Mouse (Mus musculus) cortical plate, adult 2 months (tissue): ENCODE results near the gene Themis2. TPM values are rescaled to one million over a fixed set of nuclear protein-coding genes. Genes with fewer than 3 reads are reported as not detected.
A peak's percentile ranks its signal among the peaks of the same experiment; 100 is the strongest.

ENCODE experiments used
- H3K27ac ChIP-seq: fragments of 200-500 bp; 2 replicates; pipeline ENCODE4 v1.5.1; 2012; ENCODE audit warnings: low read length, control low read depth, inconsistent platforms; ENCODE audit not compliant: insufficient read depth
- H3K4me1 ChIP-seq: fragments of 200-500 bp; 2 replicates; pipeline ENCODE4 v1.6.1; 2011; ENCODE audit warnings: low read length; ENCODE audit not compliant: control insufficient read depth, insufficient read depth
- H3K4me3 ChIP-seq: fragments of 200-500 bp; 2 replicates; pipeline ENCODE4 v1.5.1; 2011; ENCODE audit warnings: mild to moderate bottlenecking, low read length, control low read depth; ENCODE audit not compliant: insufficient read depth
- CTCF ChIP-seq: fragments of 200-500 bp; IDR thresholded peaks from 2 replicates; pipeline ENCODE4 v1.5.1; 2011; ENCODE audit warnings: mild to moderate bottlenecking, control low read depth, low read length; ENCODE audit not compliant: insufficient read depth; ENCODE audit errors: extremely low read depth
- POLR2A ChIP-seq: fragments of 200-500 bp; IDR thresholded peaks from 2 replicates; pipeline ENCODE4 v1.6.1; 2011; ENCODE audit warnings: mild to moderate bottlenecking, low read length, control low read depth; ENCODE audit not compliant: insufficient read depth; ENCODE audit errors: extremely low read depth
- polyA plus RNA-seq: library from polyadenylated mRNA; depleted of rRNA; stranded (reverse); fragments of >200 nt; gene quantifications from 2 replicates; pipeline ENCODE4 v1.2.3, GENCODE M21; 2012; rRNA removed

Themis2 gene
- 1.2 and 1.3 TPM in 2 replicates for polyA plus RNA-seq

- H3K27ac ChIP-seq: no peak within 1 kb of the TSS
- peak within 1 kb of the TSS; percentile 28; the same call in 1 of the 2 replicates for H3K4me3 ChIP-seq
- no peak for TF ChIP-seq POLR2A
- no peak for TF ChIP-seq CTCF
- no peaks in the 10 kb centered on the region for H3K4me1 ChIP-seq
Measured at GRCm38 (mm10) chr4:132796196-132796886, at the start of gene Themis2. Gene Themis2 (minus strand): TSS chr4:132796387.

GRCm38 (mm10) chr4:132843705-132844071, 47.5 kb upstream of the Themis2 start:
- peak overlapping the region; percentile 95; the same call in 1 of the 2 replicates for H3K4me3 ChIP-seq
- TF ChIP-seq CTCF (no peak), POLR2A (no peak)
- H3K27ac ChIP-seq: no peak overlapping the region; the same call in 1 of the 2 replicates
- H3K4me1 ChIP-seq: no peaks in the 10 kb centered on the region; the same call in 1 of the 2 replicates

- no peak for TF ChIP-seq CTCF
- peak; percentile 92 for TF ChIP-seq POLR2A
- Histone ChIP-seq H3K27ac (peak within 1 kb of the TSS; percentile 39), H3K4me1 (no peaks in the 10 kb centered on the region; the same call in 1 of the 2 replicates), H3K4me3 (peak within 1 kb of the TSS; percentile 95)
Measured at GRCm38 (mm10) chr4:132842970-132843704, 47.0 kb upstream of the Themis2 start, which contains the start of gene Ppp1r8. Gene Ppp1r8 (minus strand): TSS chr4:132843169.

- H3K27ac ChIP-seq: peak overlapping the region; percentile 39; the same call in 1 of the 2 replicates
- H3K4me1 ChIP-seq: no peaks in the 10 kb centered on the region; the same call in 1 of the 2 replicates
- peak overlapping the region; percentile 95 for H3K4me3 ChIP-seq
- TF ChIP-seq POLR2A (no peak; the same call in 1 of the 2 replicates), CTCF (no peak)
Measured at GRCm38 (mm10) chr4:132842281-132842906, 46.2 kb upstream of the Themis2 start.

- Histone ChIP-seq H3K4me1 (no peaks in the 10 kb centered on the region; the same call in 1 of the 2 replicates), H3K4me3 (peak overlapping the region; percentile 95; the same call in 1 of the 2 replicates), H3K27ac (no peak overlapping the region)
- TF ChIP-seq CTCF: no peak
- no peak for TF ChIP-seq POLR2A
Measured at GRCm38 (mm10) chr4:132841493-132841892, 45.3 kb upstream of the Themis2 start.

- H3K4me3 ChIP-seq: no peak overlapping the region
Measured at GRCm38 (mm10) chr4:132823614-132824366, 27.6 kb upstream of the Themis2 start.

GRCm38 (mm10) chr4:132818442-132818841, 22.3 kb upstream of the Themis2 start:
- no peaks in the 10 kb centered on the region for H3K4me1 ChIP-seq
- no peak for TF ChIP-seq CTCF
- no peak overlapping the region for H3K4me3 ChIP-seq
- no peak overlapping the region for H3K27ac ChIP-seq

More at GRCm38 (mm10) chr4:132823614-132824366, 27.6 kb upstream of the Themis2 start:
- Histone ChIP-seq H3K4me1 (no peaks in the 10 kb centered on the region), H3K27ac (no peak overlapping the region)
- TF ChIP-seq CTCF (peak; percentile 73), POLR2A (no peak)

- Histone ChIP-seq H3K27ac (no peak overlapping the region), H3K4me3 (no peak overlapping the region), H3K4me1 (no peaks in the 10 kb centered on the region)
- TF ChIP-seq POLR2A (no peak), CTCF (no peak)
Measured at GRCm38 (mm10) chr4:132816855-132817254, 20.7 kb upstream of the Themis2 start.

GRCm38 (mm10) chr4:132816404-132816803, 20.2 kb upstream of the Themis2 start:
- TF ChIP-seq POLR2A: no peak
- TF ChIP-seq CTCF: no peak
- Histone ChIP-seq H3K4me3 (no peak overlapping the region), H3K27ac (no peak overlapping the region), H3K4me1 (no peaks in the 10 kb centered on the region)
